Mouse (Mus musculus) left cerebral cortex, postnatal 25 days (tissue): Measurements from ENCODE around the gene Vamp5. TPM values are rescaled to one million over a fixed set of nuclear protein-coding genes. Genes with fewer than 3 reads are reported as not detected.

Source experiments
- DNase-seq, 2 experiments: peaks; one replicate each; pipeline ENCODE4 v3.0.0; 2022; ENCODE audit warnings: low spot score in 2 of 2, mixed read lengths in 1 of 2
- intact Hi-C: fragments of 180-260 bp; cut with DNase I; formaldehyde crosslinking; loops from one replicate; pipeline ENCODE4 v1.15.1; 2025
- total RNA-seq, 2 experiments: library from RNA; stranded (reverse); gene quantifications; 2 replicates each; pipeline ENCODE4 v1.2.3; 2021

Gene Vamp5
- total RNA-seq, 2 experiments from 2014 or later = 4.0 to 4.6 TPM

GRCm38 (mm10) chr6:72370091-72370490 lies 10.2 kb downstream of the Vamp5 start:
- intact Hi-C loops = no loop called here
- no peak for DNase-seq

- DNase-seq = no peak
- intact Hi-C loops = no loop called here
These were observed 10.7 kb downstream of the Vamp5 start for GRCm38 (mm10) chr6:72369557-72369956.

GRCm38 (mm10) chr6:72367460-72367974 lies 12.8 kb downstream of the Vamp5 start:
- intact Hi-C loops = no loop called here
- DNase-seq = no peak

- no peak for DNase-seq
- intact Hi-C loops = no loop called here
These were observed 13.3 kb downstream of the Vamp5 start, which contains the start of gene Rnf181 for GRCm38 (mm10) chr6:72366844-72367443. Rnf181 (minus strand) TSS chr6:72366956.

- intact Hi-C loops = no loop called here
- no peak for DNase-seq
These were observed 14.0 kb downstream of the Vamp5 start for GRCm38 (mm10) chr6:72366304-72366703.

- DNase-seq = no peak
- intact Hi-C loops = loop anchor here (2.0 kb wide), 1 partner anchor 42 kb away; no protein-coding TSS in a partner anchor
These were observed 15.3 kb downstream of the Vamp5 start for GRCm38 (mm10) chr6:72364985-72365384.

- DNase-seq = no peak
- intact Hi-C loops = loop anchor here (2.0 kb wide), 1 partner anchor 43 kb away; no protein-coding TSS in a partner anchor
These were observed 16.3 kb downstream of the Vamp5 start for GRCm38 (mm10) chr6:72364009-72364408.

GRCm38 (mm10) chr6:72362132-72363028 lies 17.9 kb downstream of the Vamp5 start:
- intact Hi-C loops = no loop called here
- peak; percentile 96 to 99 for DNase-seq

- DNase-seq = no peak
- intact Hi-C loops = no loop called here
These were observed 19.1 kb downstream of the Vamp5 start for GRCm38 (mm10) chr6:72361121-72361551.

- DNase-seq = no peak
- intact Hi-C loops = no loop called here
These were observed 19.7 kb downstream of the Vamp5 start for GRCm38 (mm10) chr6:72360599-72360935.

- DNase-seq = no peak
- intact Hi-C loops = no loop called here
These were observed 20.2 kb downstream of the Vamp5 start for GRCm38 (mm10) chr6:72359891-72360598.

- intact Hi-C loops = no loop called here
- no peak for DNase-seq
These were observed 20.9 kb downstream of the Vamp5 start for GRCm38 (mm10) chr6:72359343-72359742.

- no peak for DNase-seq
- intact Hi-C loops = no loop called here
These were observed 22.0 kb downstream of the Vamp5 start for GRCm38 (mm10) chr6:72358086-72358764.

GRCm38 (mm10) chr6:72357164-72358079 lies 22.8 kb downstream of the Vamp5 start:
- intact Hi-C loops = no loop called here
- DNase-seq = no peak

GRCm38 (mm10) chr6:72356001-72356532 lies 24.2 kb downstream of the Vamp5 start:
- intact Hi-C loops = no loop called here
- no peak for DNase-seq

- intact Hi-C loops = no loop called here
- peak; percentile 70 for DNase-seq
These were observed 25.0 kb downstream of the Vamp5 start, which contains the start of gene Tmem150a for GRCm38 (mm10) chr6:72355066-72355911. Tmem150a (plus strand) TSS chr6:72355447.

- no peak for DNase-seq
- intact Hi-C loops = no loop called here
These were observed 26.2 kb downstream of the Vamp5 start for GRCm38 (mm10) chr6:72354025-72354424.
